Mouse (Mus musculus) C2C12 (cell line): ENCODE results near the gene Arhgef19.

Source experiments
- CTCF ChIP-seq: IDR thresholded peaks from one replicate; pipeline ENCODE4 v1.5.1; 2011; ENCODE audit not compliant: control insufficient read depth, insufficient read depth, insufficient read length
- MYOD1 ChIP-seq: IDR thresholded peaks from one replicate; pipeline ENCODE4 v1.6.1; 2011; ENCODE audit warnings: low read depth; ENCODE audit not compliant: control insufficient read depth, insufficient read length
- USF1 ChIP-seq: IDR thresholded peaks from one replicate; pipeline ENCODE4 v1.6.1; 2011; ENCODE audit warnings: low read depth, mild to moderate bottlenecking, control low read depth, moderate library complexity

- TF ChIP-seq CTCF (no peak), USF1 (no peak), MYOD1 (no peak)
These were observed 52.5 kb downstream of the Arhgef19 start for GRCm38 (mm10) chr4:141291571-141292375.
